Mouse (Mus musculus) limb, embryonic 14.5 days (tissue): ENCODE data around the gene Stim2. TPM values are rescaled to one million over a fixed set of nuclear protein-coding genes. Genes with fewer than 3 reads are reported as not detected.

Experiments
- ATAC-seq: fragments of 200-750 bp; cut with Nextera tagmentation; 2 replicates; pipeline ENCODE4 v1.8.0; 2017; ENCODE audit warnings: low read depth, moderate number of reproducible peaks, moderate TSS enrichment; ENCODE audit not compliant: low FRiP score
- DNase-seq: peaks from one replicate; pipeline ENCODE4 v3.0.0-alpha.2; 2015; ENCODE audit warnings: low spot score
- H3K27ac ChIP-seq: fragments of 300-500 bp; sonication (generic); replicated peaks from 2 replicates; pipeline ENCODE4 v1.5.1; 2014; ENCODE audit warnings: low read depth, mild to moderate bottlenecking, low read length, moderate library complexity, mixed read lengths
- H3K27me3 ChIP-seq: fragments of 300-500 bp; sonication (generic); 2 replicates; pipeline ENCODE4 v1.6.1; 2014; ENCODE audit warnings: low read length, mixed read lengths; ENCODE audit not compliant: control insufficient read depth, insufficient read depth
- H3K36me3 ChIP-seq: fragments of 300-500 bp; sonication (generic); 2 replicates; pipeline ENCODE4 v1.6.1; 2014; ENCODE audit warnings: mild to moderate bottlenecking, low read length, moderate library complexity, mixed read lengths; ENCODE audit not compliant: control insufficient read depth, insufficient read depth
- H3K4me1 ChIP-seq: fragments of 300-500 bp; sonication (generic); 2 replicates; pipeline ENCODE4 v1.6.1; 2014; ENCODE audit warnings: antibody characterized with exemption, low read length, mixed read lengths; ENCODE audit not compliant: control insufficient read depth, insufficient read depth
- H3K4me2 ChIP-seq: fragments of 300-500 bp; sonication (generic); replicated peaks from 2 replicates; pipeline ENCODE4 v1.6.1; 2014; ENCODE audit warnings: low read depth, mild to moderate bottlenecking, low read length, moderate library complexity; ENCODE audit not compliant: severe bottlenecking
- H3K4me3 ChIP-seq: fragments of 300-500 bp; sonication (generic); replicated peaks from 2 replicates; pipeline ENCODE4 v1.5.1; 2014; ENCODE audit warnings: low read length
- H3K9ac ChIP-seq: fragments of 300-500 bp; sonication (generic); 2 replicates; pipeline ENCODE4 v1.6.1; 2014; ENCODE audit warnings: mild to moderate bottlenecking, low read depth, low read length, moderate library complexity; ENCODE audit not compliant: severe bottlenecking
- H3K9me3 ChIP-seq: fragments of 300-500 bp; sonication (generic); 2 replicates; pipeline ENCODE4 v1.6.1; 2016; ENCODE audit warnings: low read length; ENCODE audit not compliant: control insufficient read depth
- POLR2A ChIP-seq: fragments of 200-500 bp; IDR thresholded peaks from 2 replicates; pipeline ENCODE4 v1.8.0; 2012; ENCODE audit warnings: inconsistent platforms, mild to moderate bottlenecking, moderate library complexity, borderline replicate concordance; ENCODE audit not compliant: insufficient read depth, insufficient read length; ENCODE audit errors: extremely low read depth
- WGBS: fragments of 180-500 bp; shearing (Covaris S2); extraction: QIAGEN DNeasy Blood & Tissue Kit; methylation state at CpG from one replicate; pipeline ENCODE4 v1.1.7; 2014; 5-methylcytosine and 5-hydroxymethylcytosine counted together
- polyA plus RNA-seq, 2 experiments: library from polyadenylated mRNA; depleted of rRNA in 1 of 2; stranded (reverse) in 1 of 2; unstranded in 1 of 2; fragments of >200 nt; fragmentation: Nextera tagmentation in 1 of 2; extraction: Ambion mirVana in 1 of 2; gene quantifications; 2 replicates each; pipeline versions ENCODE4 v1.2.1 to v1.2.3; 2012 to 2014

Gene Stim2
- polyA plus RNA-seq, 2 experiments = 13.6 to 27.4 TPM

- no peaks in the 10 kb centered on the region for H3K36me3 ChIP-seq
- H3K9me3 ChIP-seq = no peaks in the 10 kb centered on the region
- DNase-seq (no peak), ATAC-seq (no peak)
- H3K9ac ChIP-seq = no peak overlapping the region
- no peak overlapping the region for H3K4me3 ChIP-seq
- no peak overlapping the region for H3K27ac ChIP-seq
- H3K27me3 ChIP-seq = no peaks in the 10 kb centered on the region
- 61% methylated on average over 2 of the region's 2 CpGs for WGBS
- H3K4me2 ChIP-seq = no peak overlapping the region
- peaks cover 7% of the 10 kb centered on the region for H3K4me1 ChIP-seq
- no peak for TF ChIP-seq POLR2A
Observed at GRCm38 (mm10) chr5:53955966-53956365, 42.3 kb upstream of the Stim2 start.

- WGBS = 45% methylated on average over 19 of the region's 19 CpGs
- H3K4me2 ChIP-seq = peak overlapping the region; percentile 23; the same call in 1 of the 2 replicates
- H3K4me1 ChIP-seq = peaks cover 12% of the 10 kb centered on the region
- no peak overlapping the region for H3K4me3 ChIP-seq
- no peak overlapping the region for H3K9ac ChIP-seq
- ATAC-seq = peak; percentile 73
- no peak overlapping the region for H3K27ac ChIP-seq
- H3K27me3 ChIP-seq = no peaks in the 10 kb centered on the region
- H3K9me3 ChIP-seq = no peaks in the 10 kb centered on the region
- DNase-seq = peak; percentile 50
- H3K36me3 ChIP-seq = no peaks in the 10 kb centered on the region
- no peak for TF ChIP-seq POLR2A
Observed at GRCm38 (mm10) chr5:53956396-53957314, 41.6 kb upstream of the Stim2 start.

GRCm38 (mm10) chr5:53957348-53957747 is 41.0 kb upstream of the Stim2 start:
- Histone ChIP-seq H3K4me1 (peaks cover 12% of the 10 kb centered on the region), H3K36me3 (no peaks in the 10 kb centered on the region), H3K9me3 (no peaks in the 10 kb centered on the region), H3K4me2 (no peak overlapping the region), H3K4me3 (no peak overlapping the region), H3K9ac (no peak overlapping the region), H3K27ac (no peak overlapping the region), H3K27me3 (no peaks in the 10 kb centered on the region)
- ATAC-seq (no peak), DNase-seq (no peak)
- WGBS = 58% methylated on average over 6 of the region's 6 CpGs
- no peak for TF ChIP-seq POLR2A

GRCm38 (mm10) chr5:53961229-53961628 is 37.1 kb upstream of the Stim2 start:
- no peak overlapping the region for H3K27ac ChIP-seq
- peaks cover 12% of the 10 kb centered on the region for H3K4me1 ChIP-seq
- no peak overlapping the region for H3K9ac ChIP-seq
- H3K27me3 ChIP-seq = no peaks in the 10 kb centered on the region
- DNase-seq (no peak), ATAC-seq (no peak)
- no peaks in the 10 kb centered on the region for H3K9me3 ChIP-seq
- no peak overlapping the region for H3K4me2 ChIP-seq
- H3K36me3 ChIP-seq = no peaks in the 10 kb centered on the region
- TF ChIP-seq POLR2A = no peak
- no peak overlapping the region for H3K4me3 ChIP-seq
- 34% methylated on average over 5 of the region's 5 CpGs for WGBS

GRCm38 (mm10) chr5:53961830-53962515 is 36.3 kb upstream of the Stim2 start:
- no peak overlapping the region for H3K4me2 ChIP-seq
- no peaks in the 10 kb centered on the region for H3K36me3 ChIP-seq
- H3K4me1 ChIP-seq = peaks cover 9% of the 10 kb centered on the region
- no peak overlapping the region for H3K9ac ChIP-seq
- H3K4me3 ChIP-seq = no peak overlapping the region
- no peaks in the 10 kb centered on the region for H3K27me3 ChIP-seq
- TF ChIP-seq POLR2A = no peak
- ATAC-seq (no peak), DNase-seq (no peak)
- WGBS = 82% methylated on average over 12 of the region's 12 CpGs
- H3K9me3 ChIP-seq = no peaks in the 10 kb centered on the region
- no peak overlapping the region for H3K27ac ChIP-seq
